Mouse (Mus musculus): ENCODE data around the gene Ntmt1. TPM values are rescaled to one million over a fixed set of nuclear protein-coding genes. Genes with fewer than 3 reads are reported as not detected.

The Ntmt1 gene
- polyA plus RNA-seq, 1 experiment from 2014 or later = 30.2 TPM

DNA sequence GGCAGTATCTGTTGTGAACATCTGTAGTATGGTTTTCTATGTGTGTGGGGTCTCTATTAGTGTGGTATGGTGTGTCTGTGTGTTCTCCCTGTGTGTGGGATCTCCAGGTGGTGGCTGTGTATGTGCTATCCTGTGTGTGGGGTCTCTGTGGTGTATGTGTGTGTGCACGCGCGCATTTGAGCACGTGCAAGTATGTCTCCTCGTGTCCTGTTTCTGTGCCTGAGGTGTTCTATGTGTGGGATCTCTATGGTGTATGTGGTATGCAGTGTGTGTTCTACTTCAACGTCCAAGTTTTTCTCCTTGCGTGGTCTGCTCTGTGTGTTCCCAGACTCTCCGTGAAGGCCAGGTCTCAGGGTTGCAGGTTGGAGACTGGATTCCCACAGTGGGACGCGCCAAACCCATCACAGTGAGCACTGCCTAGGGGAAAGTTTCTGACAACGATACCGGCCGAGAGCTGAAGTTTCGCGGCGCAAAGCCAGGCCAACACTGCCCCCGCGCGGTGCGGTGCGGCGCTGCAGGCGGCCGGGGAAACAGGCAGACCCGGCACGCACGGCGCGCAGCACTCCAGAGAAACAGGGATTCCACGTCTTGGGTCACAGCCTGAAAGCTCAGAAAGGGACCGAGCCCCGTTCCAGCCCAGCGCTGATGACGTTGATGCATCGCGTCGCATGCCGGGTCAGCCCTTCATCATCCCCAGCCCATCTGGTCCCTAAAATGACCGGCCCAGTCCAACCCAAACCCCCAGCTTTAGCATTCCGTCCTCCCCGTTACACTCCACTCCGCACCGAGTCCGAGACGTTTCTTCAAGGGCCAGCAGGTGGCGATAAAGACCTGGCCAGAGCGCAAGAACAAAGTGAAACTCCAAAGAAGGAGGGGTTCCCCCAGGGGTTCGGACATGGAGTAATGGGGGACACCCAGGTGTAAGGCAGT, 13.2 kb upstream of the Ntmt1 start:
- H3K27ac ChIP-seq (ENCODE audit: low read depth) = no peak overlapping the region
- no peak overlapping the region; the same call in 1 of the 2 replicates for H3K9ac ChIP-seq (replicated peaks)
- H3K36me3 ChIP-seq (replicated peaks; ENCODE audit: insufficient read depth, low read length) = no peaks in the 10 kb centered on the region
- 3% methylated on average over 48 of the region's 48 CpGs for WGBS (ENCODE audit: insufficient replicate concordance)
- H3K4me1 ChIP-seq (ENCODE audit: insufficient read depth) = peaks cover 7% of the 10 kb centered on the region
- no peaks in the 10 kb centered on the region for H3K9me3 ChIP-seq (ENCODE audit: low read length)
- peak; percentile 93 for DNase-seq
- TF ChIP-seq EP300 (IDR thresholded peaks at IDR 0.05; ENCODE audit: low read depth) (no peak), CTCF (IDR thresholded peaks at IDR 0.05; ENCODE audit: low read depth) (peak; percentile 92)
- ATAC-seq = peak; percentile 89
- H3K4me3 ChIP-seq (ENCODE audit: low read depth, low read length) = peak overlapping the region; percentile 38
- peak overlapping the region; percentile 83 for H3K4me2 ChIP-seq (ENCODE audit: low read depth, low read length)
- H3K27me3 ChIP-seq (ENCODE audit: insufficient read depth, low read length) = peaks cover 13% of the 10 kb centered on the region; the same call in 1 of the 2 replicates

DNA sequence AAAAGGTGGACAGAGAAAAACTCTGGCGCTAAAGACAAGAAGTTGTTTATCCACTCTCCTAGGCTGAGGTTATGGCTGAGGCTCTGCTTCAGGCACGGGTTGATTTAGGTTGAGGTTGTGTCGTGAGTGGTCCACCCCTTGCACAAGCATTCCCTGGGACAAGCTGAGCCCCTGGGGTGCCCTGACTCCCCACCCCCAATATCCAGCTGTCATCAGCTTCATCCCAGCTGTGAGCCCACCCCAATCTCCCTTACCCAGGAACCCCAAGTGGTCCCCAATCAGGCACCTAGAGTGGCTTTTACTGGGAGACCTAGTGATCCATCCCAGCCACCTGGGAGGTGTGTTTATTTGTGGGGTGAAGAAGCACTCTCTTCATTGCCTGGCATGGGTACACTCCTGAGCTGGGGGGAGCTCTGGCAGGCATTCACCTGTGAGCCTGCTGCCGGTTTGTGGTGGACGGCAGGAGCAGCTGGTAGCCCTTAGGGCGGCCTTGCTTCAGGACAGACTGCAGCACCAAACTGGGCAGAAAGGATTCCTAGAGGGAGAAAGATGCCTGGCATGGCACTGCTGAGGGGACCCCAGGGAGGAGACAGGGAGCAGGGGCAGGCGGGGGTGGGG, 12.2 kb upstream of the Ntmt1 start:
- H3K9ac ChIP-seq (replicated peaks) = no peak overlapping the region; the same call in 1 of the 2 replicates
- 64% methylated on average over 7 of the region's 7 CpGs for WGBS (ENCODE audit: insufficient replicate concordance)
- H3K36me3 ChIP-seq (replicated peaks; ENCODE audit: insufficient read depth, low read length) = no peaks in the 10 kb centered on the region
- peaks cover 7% of the 10 kb centered on the region for H3K4me1 ChIP-seq (ENCODE audit: insufficient read depth)
- H3K27me3 ChIP-seq (ENCODE audit: insufficient read depth, low read length) = peaks cover 22% of the 10 kb centered on the region
- H3K27ac ChIP-seq (ENCODE audit: low read depth) = no peak overlapping the region
- H3K4me3 ChIP-seq (ENCODE audit: low read depth, low read length) = peak overlapping the region; percentile 38
- DNase-seq (no peak), ATAC-seq (no peak)
- no peaks in the 10 kb centered on the region for H3K9me3 ChIP-seq (ENCODE audit: low read length)
- H3K4me2 ChIP-seq (ENCODE audit: low read depth, low read length) = peak overlapping the region; percentile 83
- TF ChIP-seq EP300 (IDR thresholded peaks at IDR 0.05; ENCODE audit: low read depth) (no peak), CTCF (IDR thresholded peaks at IDR 0.05; ENCODE audit: low read depth) (no peak)

DNA sequence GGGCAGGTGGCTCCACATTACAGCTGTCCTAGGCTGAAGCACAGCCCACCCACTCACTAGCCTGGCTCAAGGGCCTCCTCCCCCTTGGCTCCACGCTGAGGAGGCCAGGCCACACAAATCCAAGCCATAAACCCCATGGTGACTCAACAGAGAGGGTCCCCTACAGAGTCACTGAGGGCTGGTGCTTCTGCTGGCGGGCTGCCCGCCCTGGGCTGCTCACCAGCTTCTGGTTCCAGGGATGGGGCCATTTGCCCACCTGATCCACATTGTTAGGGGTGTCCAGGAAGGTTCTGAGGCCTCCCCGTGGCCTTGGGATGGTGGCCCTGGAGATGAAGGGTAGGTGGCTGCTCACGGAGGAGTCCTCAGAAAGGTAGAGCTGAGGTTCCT, 11.7 kb upstream of the Ntmt1 start:
- Histone ChIP-seq H3K4me1 (ENCODE audit: insufficient read depth) (peaks cover 7% of the 10 kb centered on the region), H3K36me3 (replicated peaks; ENCODE audit: insufficient read depth, low read length) (no peaks in the 10 kb centered on the region), H3K9me3 (ENCODE audit: low read length) (no peaks in the 10 kb centered on the region), H3K27ac (ENCODE audit: low read depth) (no peak overlapping the region), H3K9ac (replicated peaks) (no peak overlapping the region), H3K4me2 (ENCODE audit: low read depth, low read length) (peak overlapping the region; percentile 59; the same call in 1 of the 2 replicates), H3K27me3 (ENCODE audit: insufficient read depth, low read length) (peaks cover 27% of the 10 kb centered on the region), H3K4me3 (ENCODE audit: low read depth, low read length) (no peak overlapping the region)
- no peak for TF ChIP-seq CTCF (IDR thresholded peaks at IDR 0.05; ENCODE audit: low read depth)
- no peak for TF ChIP-seq EP300 (IDR thresholded peaks at IDR 0.05; ENCODE audit: low read depth)
- no peak for DNase-seq
- WGBS (ENCODE audit: insufficient replicate concordance) = 71% methylated on average over 5 of the region's 5 CpGs
- ATAC-seq = no peak

DNA sequence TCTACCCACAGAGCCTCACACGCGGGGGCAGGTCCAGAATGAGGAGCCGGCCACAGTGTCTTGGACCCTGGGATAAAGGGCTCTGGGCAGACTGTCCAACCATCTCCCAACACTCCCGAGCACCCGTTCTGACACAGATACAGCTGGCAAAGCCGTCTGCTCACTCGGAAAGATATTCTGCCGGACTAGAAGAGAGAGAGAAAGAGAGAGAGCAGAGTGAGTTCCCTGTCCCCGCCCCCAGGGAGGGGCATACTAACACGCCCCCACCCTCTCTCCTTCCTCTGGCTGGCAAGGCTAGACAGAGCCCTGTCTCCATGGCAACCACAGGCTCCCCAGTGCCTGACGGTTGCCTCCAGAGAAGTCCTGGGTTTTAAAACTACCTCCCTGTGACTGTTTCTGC, 11.2 kb upstream of the Ntmt1 start:
- Histone ChIP-seq H3K36me3 (replicated peaks; ENCODE audit: insufficient read depth, low read length) (no peaks in the 10 kb centered on the region), H3K4me2 (ENCODE audit: low read depth, low read length) (peak overlapping the region; percentile 59), H3K27me3 (ENCODE audit: insufficient read depth, low read length) (peaks cover 32% of the 10 kb centered on the region), H3K27ac (ENCODE audit: low read depth) (no peak overlapping the region), H3K4me1 (ENCODE audit: insufficient read depth) (peaks cover 12% of the 10 kb centered on the region), H3K9ac (replicated peaks) (no peak overlapping the region), H3K4me3 (ENCODE audit: low read depth, low read length) (no peak overlapping the region), H3K9me3 (ENCODE audit: low read length) (no peaks in the 10 kb centered on the region)
- ATAC-seq (peak; percentile 28; the same call in 1 of the 2 replicates), DNase-seq (peak; percentile 66)
- 1% methylated on average over 11 of the region's 11 CpGs for WGBS (ENCODE audit: insufficient replicate concordance)
- TF ChIP-seq EP300 (IDR thresholded peaks at IDR 0.05; ENCODE audit: low read depth) (no peak), CTCF (IDR thresholded peaks at IDR 0.05; ENCODE audit: low read depth) (no peak)

DNA sequence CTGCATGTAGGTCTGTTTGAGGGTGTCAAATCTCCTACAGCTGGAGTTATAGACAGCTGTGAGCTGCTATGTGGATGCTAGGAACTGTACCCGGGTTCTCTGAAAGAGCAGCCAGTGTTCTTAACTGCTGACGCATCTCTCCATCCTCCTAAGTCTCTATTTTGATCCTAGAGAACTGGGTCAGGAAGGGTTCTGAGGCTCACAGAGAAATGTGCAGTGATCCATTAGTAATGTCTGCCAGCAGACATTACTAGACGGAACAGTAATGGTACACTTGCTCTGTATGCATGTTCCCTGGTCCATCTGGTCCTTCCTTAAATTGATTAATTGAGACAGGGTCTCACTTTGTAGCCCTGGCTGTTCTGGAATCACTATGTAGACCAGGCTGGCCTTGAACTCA, 8.2 kb upstream of the Ntmt1 start:
- TF ChIP-seq EP300 (IDR thresholded peaks at IDR 0.05; ENCODE audit: low read depth) (no peak), CTCF (IDR thresholded peaks at IDR 0.05; ENCODE audit: low read depth) (no peak)
- Histone ChIP-seq H3K4me1 (ENCODE audit: insufficient read depth) (peaks cover 17% of the 10 kb centered on the region), H3K9me3 (ENCODE audit: low read length) (no peaks in the 10 kb centered on the region), H3K9ac (replicated peaks) (no peak overlapping the region), H3K4me2 (ENCODE audit: low read depth, low read length) (no peak overlapping the region), H3K36me3 (replicated peaks; ENCODE audit: insufficient read depth, low read length) (no peaks in the 10 kb centered on the region), H3K4me3 (ENCODE audit: low read depth, low read length) (no peak overlapping the region), H3K27me3 (ENCODE audit: insufficient read depth, low read length) (peaks cover 47% of the 10 kb centered on the region), H3K27ac (ENCODE audit: low read depth) (no peak overlapping the region)
- DNase-seq = no peak
- 73% methylated on average over 3 of the region's 3 CpGs for WGBS (ENCODE audit: insufficient replicate concordance)
- ATAC-seq = no peak

DNA sequence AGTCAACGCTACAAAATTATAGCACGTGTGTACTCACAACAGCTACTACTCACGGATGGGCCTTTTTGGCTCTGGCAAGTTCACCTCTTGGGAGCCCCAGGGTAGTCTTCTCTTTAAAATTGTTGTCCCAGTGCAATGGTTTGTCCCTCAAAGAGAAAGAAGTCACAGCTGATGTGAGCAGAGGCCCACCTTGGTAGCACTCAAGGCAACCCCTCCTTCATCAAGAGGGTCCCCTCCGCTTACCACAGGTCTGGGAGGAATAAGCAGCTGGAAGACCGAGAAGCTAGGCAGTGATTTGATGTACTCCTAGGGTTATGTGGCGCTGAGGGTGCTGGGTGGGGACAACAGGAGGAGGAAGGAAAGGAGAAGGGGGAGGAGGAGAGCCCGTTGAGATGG, 7.0 kb upstream of the Ntmt1 start:
- Histone ChIP-seq H3K9ac (replicated peaks) (no peak overlapping the region), H3K9me3 (ENCODE audit: low read length) (no peaks in the 10 kb centered on the region), H3K4me3 (ENCODE audit: low read depth, low read length) (peak overlapping the region; percentile 43), H3K36me3 (replicated peaks; ENCODE audit: insufficient read depth, low read length) (no peaks in the 10 kb centered on the region), H3K4me1 (ENCODE audit: insufficient read depth) (peaks cover 17% of the 10 kb centered on the region), H3K4me2 (ENCODE audit: low read depth, low read length) (peak overlapping the region; percentile 64), H3K27me3 (ENCODE audit: insufficient read depth, low read length) (peaks cover 47% of the 10 kb centered on the region), H3K27ac (ENCODE audit: low read depth) (no peak overlapping the region)
- TF ChIP-seq CTCF (IDR thresholded peaks at IDR 0.05; ENCODE audit: low read depth) = no peak
- no peak for TF ChIP-seq EP300 (IDR thresholded peaks at IDR 0.05; ENCODE audit: low read depth)
- whole genome bisulfite sequencing (ENCODE audit: insufficient replicate concordance) = 32% methylated on average over 7 of the region's 7 CpGs
- DNase-seq (no peak), ATAC-seq (no peak)

Data from liver, postnatal 0 days (tissue).